Mouse (Mus musculus) spleen, adult 2 months (tissue): ENCODE measurements around the gene Pip5k1c. TPM values are rescaled to one million over a fixed set of nuclear protein-coding genes. Genes with fewer than 3 reads are reported as not detected.

Source experiments
- DNase-seq, 2 experiments: peaks; one replicate each; pipeline versions ENCODE4 v3.0.0 to v3.0.0-alpha.2; 2012 to 2021; ENCODE audit warnings: low spot score in 2 of 2, low read depth in 1 of 2
- H3K27ac ChIP-seq: fragments of 200-500 bp; 2 replicates; pipeline ENCODE4 v1.5.1; 2012; ENCODE audit warnings: low read length, inconsistent platforms; ENCODE audit not compliant: insufficient read depth
- H3K27me3 ChIP-seq: fragments of 200-500 bp; 2 replicates; pipeline ENCODE4 v1.6.1; 2012; ENCODE audit warnings: mild to moderate bottlenecking, moderate library complexity, low read length, inconsistent platforms; ENCODE audit not compliant: control insufficient read depth, insufficient read depth
- H3K36me3 ChIP-seq: fragments of 200-500 bp; 2 replicates; pipeline ENCODE4 v1.6.1; 2012; ENCODE audit warnings: mild to moderate bottlenecking, low read length, inconsistent platforms; ENCODE audit not compliant: control insufficient read depth, insufficient read depth
- H3K4me1 ChIP-seq: fragments of 200-500 bp; 2 replicates; pipeline ENCODE4 v1.6.1; 2011; ENCODE audit warnings: inconsistent platforms; ENCODE audit not compliant: control insufficient read depth, insufficient read depth, insufficient read length
- H3K4me3 ChIP-seq: fragments of 200-500 bp; 2 replicates; pipeline ENCODE4 v1.5.1; 2011; ENCODE audit warnings: mild to moderate bottlenecking, inconsistent platforms; ENCODE audit not compliant: insufficient read depth, insufficient read length; ENCODE audit errors: extremely low read depth
- CTCF ChIP-seq: fragments of 200-500 bp; IDR thresholded peaks from 2 replicates; pipeline ENCODE4 v1.5.1; 2011; ENCODE audit warnings: mild to moderate bottlenecking, inconsistent platforms; ENCODE audit not compliant: insufficient read depth, insufficient read length, insufficient replicate concordance; ENCODE audit errors: extremely low read depth
- POLR2A ChIP-seq: fragments of 200-500 bp; IDR thresholded peaks from 2 replicates; pipeline ENCODE4 v1.6.1; 2011; ENCODE audit warnings: low read depth, low read length, inconsistent platforms
- WGBS: fragments of 180-500 bp; shearing (Covaris S2); methylation state at CpG from one replicate; pipeline ENCODE4 v1.1.7; 2018; 5-methylcytosine and 5-hydroxymethylcytosine counted together
- polyA plus RNA-seq: library from polyadenylated mRNA; depleted of rRNA; stranded (reverse); fragments of >200 nt; gene quantifications from 2 replicates; pipeline ENCODE4 v1.2.3, GENCODE M21; 2012

The Pip5k1c gene
- polyA plus RNA-seq, 1 experiment = 93.2 TPM

DNA sequence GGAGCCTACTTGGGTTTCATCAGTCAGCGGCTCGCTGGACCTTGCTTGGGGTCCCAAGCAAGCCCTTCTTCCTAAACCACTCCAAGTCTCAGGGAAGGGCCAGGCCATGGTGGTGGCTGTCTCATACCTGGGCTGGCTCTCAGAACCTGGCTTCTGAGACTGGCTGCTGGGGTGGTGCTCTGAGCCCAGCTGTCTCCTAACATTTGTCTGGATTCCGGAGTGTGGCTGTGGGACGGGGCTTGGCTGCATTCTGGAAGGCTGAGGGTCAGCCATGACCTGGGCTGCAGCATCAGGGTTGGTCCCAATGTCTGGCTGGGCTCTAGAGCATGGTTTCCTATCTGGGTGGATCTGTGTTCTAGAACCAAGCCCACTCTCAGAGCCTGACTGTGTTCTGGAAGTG, 43.8 kb downstream of the Pip5k1c start:
- DNase-seq = no peak
- no peaks in the 10 kb centered on the region; the same call in 1 of the 2 replicates for H3K4me1 ChIP-seq
- WGBS = 90% methylated on average over 4 of the region's 4 CpGs
- no peaks in the 10 kb centered on the region for H3K27me3 ChIP-seq
- no peak overlapping the region for H3K27ac ChIP-seq
- H3K4me3 ChIP-seq = no peak overlapping the region
- no peak for TF ChIP-seq POLR2A
- no peak for TF ChIP-seq CTCF
- H3K36me3 ChIP-seq = peaks cover 8% of the 10 kb centered on the region

- Histone ChIP-seq H3K27ac (no peak overlapping the region), H3K27me3 (peaks cover 4% of the 10 kb centered on the region), H3K4me1 (peaks cover 14% of the 10 kb centered on the region), H3K4me3 (no peak overlapping the region), H3K36me3 (no peaks in the 10 kb centered on the region)
- TF ChIP-seq POLR2A (no peak), CTCF (no peak)
- 79% methylated on average over 17 of the region's 17 CpGs for WGBS
- DNase-seq = no peak
These were observed 48.0 kb downstream of the Pip5k1c start for GRCm38 (mm10) chr10:81340551-81341332.

- Histone ChIP-seq H3K27me3 (peaks cover 4% of the 10 kb centered on the region), H3K27ac (no peak overlapping the region), H3K36me3 (no peaks in the 10 kb centered on the region), H3K4me3 (no peak overlapping the region), H3K4me1 (peaks cover 16% of the 10 kb centered on the region)
- TF ChIP-seq CTCF (peak; percentile 87), POLR2A (no peak)
- WGBS = 45% methylated on average over 16 of the region's 16 CpGs
- DNase-seq = peak in 1 of 2 experiments; percentile 69
These were observed 48.7 kb downstream of the Pip5k1c start for GRCm38 (mm10) chr10:81341333-81341949.

- Histone ChIP-seq H3K27me3 (peaks cover 4% of the 10 kb centered on the region), H3K27ac (no peak within 1 kb of the TSS), H3K4me1 (peaks cover 23% of the 10 kb centered on the region), H3K4me3 (peak within 1 kb of the TSS; percentile 45), H3K36me3 (no peaks in the 10 kb centered on the region; the same call in 1 of the 2 replicates)
- DNase-seq = peak in 1 of 2 experiments; percentile 48
- no peak for TF ChIP-seq CTCF
- 5% methylated on average over 61 of the region's 67 CpGs for WGBS
These were observed 50.1 kb downstream of the Pip5k1c start, which contains the start of gene Gipc3 for GRCm38 (mm10) chr10:81342686-81343505. Gene Gipc3 (minus strand): TSS chr10:81343266.

GRCm38 (mm10) chr10:81344421-81345161, 51.8 kb downstream of the Pip5k1c start:
- Histone ChIP-seq H3K4me3 (no peak overlapping the region), H3K27me3 (peaks cover 4% of the 10 kb centered on the region), H3K36me3 (no peaks in the 10 kb centered on the region; the same call in 1 of the 2 replicates), H3K4me1 (peaks cover 27% of the 10 kb centered on the region), H3K27ac (no peak overlapping the region)
- TF ChIP-seq POLR2A (no peak), CTCF (peak; percentile 5; the same call in 1 of the 2 replicates)
- WGBS = 31% methylated on average over 8 of the region's 8 CpGs
- DNase-seq = peak in 1 of 2 experiments; percentile 43

- peaks cover 31% of the 10 kb centered on the region for H3K4me1 ChIP-seq
- no peak for DNase-seq
- H3K27ac ChIP-seq = no peak overlapping the region
- H3K27me3 ChIP-seq = peaks cover 4% of the 10 kb centered on the region
- 60% methylated on average over 4 of the region's 4 CpGs for WGBS
- no peaks in the 10 kb centered on the region; the same call in 1 of the 2 replicates for H3K36me3 ChIP-seq
- no peak overlapping the region for H3K4me3 ChIP-seq
- no peak for TF ChIP-seq CTCF
- TF ChIP-seq POLR2A = no peak
These were observed 52.4 kb downstream of the Pip5k1c start for GRCm38 (mm10) chr10:81345162-81345534.
